Mouse (Mus musculus) cerebellum, postnatal 4 days (tissue): Measurements from ENCODE around the gene Ifnar2.
"Not testable (repeated sequence)": the region's sequence is repeated elsewhere in the genome, so short reads cannot be mapped to it uniquely, and the experiment has no call there.

Source experiments
- DNase-seq, 2 experiments: peaks; one replicate each; pipeline ENCODE4 v3.0.0; 2022; ENCODE audit warnings: low spot score in 2 of 2, mixed read lengths in 1 of 2

Gene Ifnar2

DNA sequence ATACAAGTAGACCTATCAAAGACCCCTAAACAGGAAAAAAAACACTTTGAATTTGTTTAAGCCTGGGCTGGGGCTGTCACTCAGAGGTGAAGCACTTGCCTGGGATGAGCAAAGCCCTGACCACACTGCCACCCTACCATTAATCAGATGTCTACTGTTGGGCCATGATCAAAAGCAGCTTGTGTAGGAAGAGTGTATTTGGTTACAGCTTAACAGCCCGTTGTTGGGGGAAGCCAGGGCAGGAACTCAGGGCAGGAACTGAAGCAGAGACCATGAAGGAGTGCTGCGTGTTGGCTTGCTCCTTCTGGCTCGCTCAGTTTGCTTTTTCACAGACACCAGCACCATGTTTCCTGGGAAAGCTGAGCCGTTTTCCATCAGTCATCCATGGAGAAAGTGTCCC is 54.0 kb downstream of the Ifnar2 start:
- DNase-seq = no peak

DNA sequence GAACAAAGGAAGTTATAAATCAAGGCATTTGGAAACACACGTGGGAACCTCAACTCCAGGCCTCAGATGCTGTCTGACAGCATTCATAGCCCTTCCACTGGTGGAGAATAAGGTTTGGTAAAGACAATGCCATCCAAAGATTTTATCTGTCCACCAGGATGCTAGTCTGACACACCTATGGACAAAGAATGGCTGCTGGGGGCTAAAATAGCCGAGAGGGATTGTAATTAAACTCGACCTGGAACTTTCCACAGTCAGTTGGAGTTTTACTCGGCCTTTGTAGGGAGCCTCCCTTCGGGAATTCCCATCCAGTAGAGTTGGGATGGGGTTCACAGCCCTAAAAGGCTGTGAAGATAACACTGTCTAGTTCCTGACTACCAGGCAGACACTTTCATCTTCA is 54.9 kb downstream of the Ifnar2 start:
- DNase-seq = no peak

DNA sequence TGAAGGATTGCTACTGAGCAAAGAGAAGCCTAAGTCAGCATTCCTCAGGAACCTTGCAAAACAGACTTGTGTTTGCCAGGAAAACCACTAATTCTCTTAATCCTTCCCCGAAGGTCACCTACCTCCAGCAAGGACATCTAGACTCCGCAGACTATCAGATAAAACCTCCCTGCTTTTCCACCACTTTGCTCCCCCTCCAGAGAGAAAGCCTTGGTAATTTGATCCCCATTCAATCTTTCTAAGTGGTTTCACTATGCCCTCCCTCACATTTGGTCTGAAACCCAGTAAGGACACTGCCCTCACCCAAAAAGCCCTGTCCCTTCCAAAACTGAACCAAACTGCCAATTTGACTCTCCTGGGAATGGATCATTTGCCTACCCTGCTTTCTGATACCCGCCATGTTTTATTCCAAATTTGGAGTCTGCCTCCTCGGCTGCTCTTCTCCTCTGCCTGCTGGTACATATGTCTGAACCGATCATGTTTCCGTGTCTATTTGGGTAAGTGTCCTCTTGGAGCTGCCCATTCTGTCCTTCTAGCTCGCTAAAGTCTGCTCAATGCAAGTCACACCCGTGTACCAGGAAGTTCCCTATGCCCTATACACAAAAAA is 55.8 kb downstream of the Ifnar2 start:
- no peak for DNase-seq

DNA sequence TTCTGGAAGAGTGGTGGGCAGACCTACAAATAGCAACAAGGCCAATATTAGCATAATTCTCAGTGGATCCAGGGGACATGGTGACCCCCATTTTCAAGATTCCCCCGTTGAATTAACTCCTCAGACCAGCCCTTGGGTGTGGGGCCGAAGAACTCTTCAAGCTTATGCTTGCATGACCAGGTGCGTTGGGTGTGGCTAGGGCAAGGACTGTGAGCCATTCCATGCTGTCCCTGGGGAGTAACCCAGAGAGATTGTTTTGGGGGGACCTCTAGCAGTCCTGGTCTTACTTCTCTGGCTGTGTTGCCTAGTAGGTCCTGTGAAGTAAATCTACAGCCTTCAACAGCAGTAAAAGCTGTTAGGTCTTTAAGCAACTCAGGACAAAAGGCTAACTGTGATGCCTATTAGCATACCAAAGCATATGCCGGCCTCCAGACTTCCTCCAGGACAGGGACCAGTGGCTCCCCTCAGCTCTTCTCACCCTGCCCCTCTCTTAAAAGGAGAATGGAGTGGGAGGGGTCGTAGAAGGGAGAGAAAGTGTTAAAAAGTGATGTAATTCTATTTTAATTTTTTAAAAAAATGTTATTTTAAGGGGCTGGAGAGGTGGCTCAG is 60.2 kb downstream of the Ifnar2 start:
- no peak for DNase-seq

DNA sequence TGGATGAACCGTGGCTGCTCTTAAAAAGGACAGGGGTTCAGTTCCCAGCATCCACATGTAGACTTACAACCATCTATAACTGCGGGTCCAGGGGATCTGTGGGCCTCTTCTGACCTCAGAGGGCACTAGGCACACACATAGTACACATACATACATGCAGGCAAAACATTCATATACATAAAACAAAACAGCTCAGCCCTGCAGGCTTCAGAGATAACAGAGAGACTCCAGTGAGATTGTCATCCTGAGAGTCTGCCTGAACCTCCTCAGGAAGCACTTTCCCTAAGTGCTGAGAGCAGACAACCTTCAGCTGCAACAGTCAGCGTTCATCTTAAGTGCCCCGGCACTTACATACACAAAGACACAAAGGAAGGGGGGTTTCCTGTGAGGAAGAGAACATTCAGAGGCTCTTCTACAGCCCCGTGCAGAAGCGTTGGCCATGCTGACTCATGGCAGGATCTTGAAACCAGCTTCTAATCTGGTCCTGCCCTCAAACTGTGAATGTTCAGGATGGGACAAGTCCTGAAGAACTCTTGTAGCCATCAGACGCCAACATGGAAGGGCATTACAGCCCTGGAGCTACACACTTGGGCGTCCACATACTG is 60.8 kb downstream of the Ifnar2 start:
- no peak for DNase-seq

DNA sequence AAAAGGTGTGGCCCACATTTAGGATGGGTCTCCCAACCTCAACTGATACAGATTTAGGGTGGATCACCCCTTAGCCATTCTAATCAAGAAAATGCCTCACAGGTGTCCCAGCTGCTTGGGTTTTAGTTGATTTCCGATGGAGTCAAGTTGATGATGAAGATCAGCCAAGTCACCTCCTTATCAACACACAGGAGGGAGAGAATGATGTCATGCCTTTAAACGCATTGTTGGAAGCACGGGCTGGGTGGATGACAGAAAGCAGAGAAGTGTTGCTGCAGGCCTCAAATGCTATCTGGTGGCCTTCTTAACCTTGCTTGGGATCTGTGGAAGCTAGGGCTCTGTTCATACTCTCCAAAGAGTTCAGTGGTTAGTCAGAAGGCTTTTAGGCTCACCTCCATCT is 61.5 kb downstream of the Ifnar2 start:
- DNase-seq = no peak

DNA sequence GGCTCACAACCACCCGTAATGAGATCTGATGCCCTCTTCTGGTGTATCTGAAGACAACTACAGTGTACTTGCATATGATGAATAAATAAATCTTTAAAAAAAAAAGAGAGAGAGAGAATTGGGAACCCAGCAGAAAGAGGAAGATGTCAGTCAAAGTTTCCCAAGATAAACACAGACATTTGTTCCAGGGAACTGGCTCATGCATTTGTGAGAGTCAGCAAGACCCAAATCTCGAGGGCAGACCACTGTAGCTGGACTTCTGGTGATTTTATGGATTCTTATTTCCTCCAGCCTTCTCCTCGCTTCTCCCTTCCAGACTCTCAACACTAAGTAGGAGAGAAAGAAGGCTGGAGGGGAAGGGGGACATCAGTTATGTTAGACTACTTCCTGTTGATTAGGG is 65.5 kb downstream of the Ifnar2 start:
- DNase-seq = no peak

DNA sequence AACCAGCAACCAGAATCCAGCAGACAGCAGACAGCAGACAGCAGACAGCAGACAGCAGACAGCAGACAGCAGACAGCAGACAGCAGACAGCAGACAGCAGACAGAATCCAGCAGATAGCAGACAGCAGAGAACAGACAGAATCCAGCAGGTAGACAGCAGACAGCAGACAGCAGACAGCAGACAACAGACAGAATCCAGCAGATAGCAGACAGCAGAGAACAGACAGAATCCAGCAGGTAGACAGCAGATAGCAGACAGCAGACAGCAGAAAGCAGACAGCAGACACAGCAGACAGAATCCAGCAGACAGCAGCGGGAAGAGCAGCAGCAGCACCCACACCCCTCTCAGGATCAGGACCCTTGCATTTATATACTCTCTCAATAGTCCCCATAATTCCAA is 66.0 kb downstream of the Ifnar2 start:
- not testable (repeated sequence) for DNase-seq

DNA sequence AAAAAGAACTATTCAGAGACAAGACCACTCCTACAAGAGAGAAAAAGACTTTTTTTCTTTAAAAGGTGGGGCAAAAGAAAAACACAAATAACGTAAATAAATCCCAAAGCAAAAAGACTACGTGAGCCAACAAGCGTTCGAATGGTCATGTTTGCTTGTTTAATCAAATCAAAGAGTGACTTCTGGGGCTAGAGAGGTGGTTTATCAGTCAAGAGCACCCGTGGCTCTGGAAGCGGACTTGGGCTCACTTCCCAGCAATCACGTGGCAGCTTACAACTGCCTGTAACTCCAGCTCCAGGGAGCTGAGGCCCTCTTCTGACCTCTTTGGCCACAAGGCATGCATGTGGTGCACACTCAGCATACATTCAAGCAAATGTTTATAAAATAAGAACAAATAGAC is 68.8 kb downstream of the Ifnar2 start:
- no peak for DNase-seq

DNA sequence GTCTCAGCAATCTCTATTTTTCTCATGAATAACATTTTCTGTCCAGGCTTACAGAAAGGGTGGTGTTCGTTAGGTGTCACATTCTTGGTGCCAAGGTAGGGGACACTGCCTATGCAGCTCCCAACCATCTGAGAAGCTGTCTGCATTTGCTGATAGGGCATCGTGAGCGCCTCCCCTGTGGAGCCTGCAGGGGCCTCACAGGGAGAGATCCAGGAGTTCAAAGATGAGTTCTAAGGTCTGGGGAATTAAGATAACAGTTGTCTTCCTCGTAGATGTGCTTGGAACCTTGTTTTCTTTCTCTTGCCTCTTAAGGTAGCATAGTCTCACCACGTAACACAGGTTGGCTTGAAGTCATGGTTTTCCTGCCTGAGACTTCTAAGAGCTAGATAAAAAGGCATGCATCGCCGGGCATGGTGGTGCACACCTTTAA is 69.2 kb downstream of the Ifnar2 start:
- DNase-seq = no peak

DNA sequence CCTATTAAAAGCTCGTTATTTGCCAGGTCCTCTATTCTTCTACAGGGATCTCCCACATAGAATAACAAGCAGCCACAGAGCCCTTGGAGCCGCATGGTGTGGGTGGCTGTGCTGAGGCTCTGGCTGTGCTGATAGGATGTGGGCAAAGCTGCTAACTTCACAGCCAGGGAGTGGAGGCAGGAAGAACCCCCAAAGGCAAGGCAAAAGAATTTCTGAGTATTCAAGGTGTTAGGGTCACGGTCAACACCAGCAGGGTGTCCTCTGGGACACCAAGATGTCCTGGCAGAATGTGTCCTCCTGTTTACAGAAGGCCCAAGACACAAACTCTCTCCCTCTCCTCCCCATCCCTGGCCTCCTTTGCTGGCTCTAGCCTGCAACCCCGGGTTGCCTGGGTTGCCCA is 69.9 kb downstream of the Ifnar2 start:
- DNase-seq = no peak

DNA sequence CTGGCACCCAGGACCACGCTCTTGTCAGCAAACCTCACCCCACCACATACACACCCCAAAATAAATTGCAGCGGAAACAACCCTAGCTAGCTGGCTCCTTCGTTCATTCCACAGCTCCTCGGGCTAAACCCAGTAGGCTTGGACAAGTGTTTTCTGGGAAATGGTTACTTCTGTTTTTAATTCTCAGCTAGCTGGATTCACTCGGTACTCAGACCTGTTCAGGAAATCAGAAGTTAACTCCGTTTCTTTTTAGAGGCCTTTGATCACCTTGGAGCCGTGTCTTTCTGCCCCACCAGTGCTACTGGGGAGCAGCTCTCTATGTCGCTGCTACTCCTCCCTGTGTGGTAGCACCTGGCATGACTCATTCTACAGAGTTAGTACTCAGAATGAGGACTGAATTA is 70.6 kb downstream of the Ifnar2 start:
- DNase-seq = no peak

DNA sequence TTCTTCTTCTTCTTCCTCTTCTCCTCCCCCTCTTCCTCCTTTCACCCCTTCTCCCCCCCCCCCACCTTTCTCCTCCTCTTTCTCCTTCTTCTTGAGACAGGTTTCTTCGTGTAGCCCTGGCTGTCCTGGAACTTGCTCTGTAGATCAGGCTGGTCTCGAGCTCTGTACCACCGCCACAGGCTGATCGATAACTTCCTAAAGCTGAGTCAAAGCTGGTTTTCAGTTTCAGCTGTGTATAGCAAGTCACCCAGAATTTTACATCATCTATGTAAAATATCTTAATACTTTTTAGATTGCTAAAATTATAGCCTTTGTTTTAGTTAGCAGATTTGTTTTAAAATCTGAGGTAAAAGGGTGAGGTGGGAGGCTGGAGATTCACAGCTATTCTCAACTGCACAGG is 72.3 kb downstream of the Ifnar2 start:
- no peak for DNase-seq

DNA sequence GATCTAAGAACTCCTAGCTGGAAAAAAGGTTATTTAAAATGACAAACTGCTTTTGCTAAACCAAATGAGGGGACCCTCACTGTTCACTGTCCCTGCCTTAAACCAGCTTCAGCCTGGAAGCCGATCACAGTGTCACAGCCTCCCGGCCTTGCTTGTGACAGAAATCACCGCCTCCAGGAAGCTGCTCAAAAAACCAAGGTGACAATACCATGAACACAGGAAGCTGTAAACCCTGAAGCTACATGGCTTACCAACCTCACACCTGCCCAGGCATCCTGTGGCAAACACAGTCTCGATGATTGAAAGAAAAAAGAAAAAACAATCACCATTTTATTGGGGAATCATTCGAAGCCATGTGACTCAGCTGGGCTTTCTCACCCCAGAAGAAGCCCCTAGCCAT is 73.0 kb downstream of the Ifnar2 start:
- no peak for DNase-seq

DNA sequence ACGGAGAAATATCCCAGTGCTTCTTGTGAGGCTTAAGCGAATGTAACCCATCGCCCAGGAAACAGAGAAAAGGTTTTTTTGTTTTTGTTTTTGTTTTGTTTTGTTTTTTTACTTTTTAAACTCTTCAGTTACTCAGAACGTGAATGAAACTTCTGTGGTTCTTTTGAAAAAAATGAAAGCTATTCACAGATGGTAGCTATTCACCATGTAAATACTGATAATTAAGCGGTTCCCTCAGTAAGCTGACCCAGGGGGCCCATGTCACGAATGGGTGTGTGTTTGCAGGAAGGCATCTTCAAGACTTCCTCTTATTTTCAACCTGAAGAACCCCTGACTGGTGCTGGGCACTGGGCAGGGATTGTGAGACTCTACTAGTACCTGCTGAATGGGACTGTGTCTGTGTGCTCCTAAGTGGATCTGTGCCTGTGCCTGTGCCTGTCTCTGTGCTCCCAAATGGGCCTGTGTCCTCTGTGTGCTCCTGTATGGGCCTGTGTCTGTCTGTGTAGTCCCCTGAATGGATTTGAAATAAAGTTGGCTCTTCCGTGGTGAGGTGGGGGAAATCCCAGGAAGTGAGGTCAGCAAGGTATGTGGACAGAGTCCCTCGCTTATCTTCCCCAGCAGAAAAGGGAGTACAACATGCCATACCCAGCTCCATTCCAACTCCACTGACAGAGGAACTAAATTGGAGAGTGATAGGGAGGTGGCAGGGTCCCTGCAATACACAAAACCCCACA is 74.4 kb downstream of the Ifnar2 start:
- DNase-seq = no peak

DNA sequence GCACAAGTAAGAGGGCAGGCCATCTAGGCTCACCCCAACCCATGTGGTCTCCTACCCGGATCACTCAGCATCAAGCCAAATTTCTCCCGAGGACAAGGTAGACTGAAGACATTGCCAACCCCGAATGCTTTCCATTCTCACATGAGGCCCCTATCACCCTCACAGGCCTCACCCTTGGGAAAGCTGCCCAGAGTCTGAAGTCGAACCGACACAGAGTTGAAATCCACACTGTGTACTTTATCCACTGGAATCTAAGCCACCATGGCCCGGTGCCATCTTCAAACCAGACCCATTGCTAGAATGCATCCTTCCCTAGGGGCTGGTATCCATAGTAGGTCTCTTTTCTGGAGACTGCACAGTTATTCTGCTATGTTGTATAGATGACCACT is 74.9 kb downstream of the Ifnar2 start:
- DNase-seq = no peak

DNA sequence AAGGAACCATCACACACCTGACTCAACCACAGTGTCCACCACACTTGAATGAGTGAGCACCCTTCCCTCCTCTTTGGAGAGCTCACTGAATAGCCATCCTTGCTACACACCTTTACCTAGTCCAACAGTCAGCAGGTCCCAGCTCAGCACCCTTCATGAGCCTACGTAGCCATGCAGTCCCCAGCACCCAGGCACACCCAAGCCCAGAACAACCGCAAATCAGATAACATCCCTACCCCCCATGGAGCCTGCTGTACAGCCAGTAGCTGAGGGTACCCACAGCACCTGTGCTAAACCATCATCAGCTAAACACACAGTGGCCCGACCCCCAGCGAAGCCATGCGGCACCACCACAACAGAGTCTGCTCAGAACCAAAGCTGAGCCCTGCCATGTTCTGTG is 75.5 kb downstream of the Ifnar2 start:
- no peak for DNase-seq

DNA sequence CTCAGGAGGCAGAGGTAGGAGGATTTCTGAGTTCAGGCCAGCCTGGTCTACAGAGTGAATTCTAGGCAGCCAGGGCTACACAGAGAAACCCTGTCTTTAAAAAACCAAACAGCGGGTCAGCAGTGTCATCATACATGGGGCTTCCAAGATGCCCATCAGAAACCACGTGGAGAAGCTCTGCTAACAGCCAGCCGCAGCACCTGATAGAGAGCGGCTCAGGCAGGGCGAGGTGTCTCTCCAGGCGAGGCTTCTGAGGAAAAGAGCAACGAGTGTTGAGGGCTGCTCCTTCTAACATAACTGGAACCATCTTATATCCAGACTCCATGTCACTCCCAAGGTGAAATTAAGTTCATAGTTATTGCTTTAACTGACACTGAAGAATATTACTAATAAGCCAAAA is 76.3 kb downstream of the Ifnar2 start:
- DNase-seq = no peak

DNA sequence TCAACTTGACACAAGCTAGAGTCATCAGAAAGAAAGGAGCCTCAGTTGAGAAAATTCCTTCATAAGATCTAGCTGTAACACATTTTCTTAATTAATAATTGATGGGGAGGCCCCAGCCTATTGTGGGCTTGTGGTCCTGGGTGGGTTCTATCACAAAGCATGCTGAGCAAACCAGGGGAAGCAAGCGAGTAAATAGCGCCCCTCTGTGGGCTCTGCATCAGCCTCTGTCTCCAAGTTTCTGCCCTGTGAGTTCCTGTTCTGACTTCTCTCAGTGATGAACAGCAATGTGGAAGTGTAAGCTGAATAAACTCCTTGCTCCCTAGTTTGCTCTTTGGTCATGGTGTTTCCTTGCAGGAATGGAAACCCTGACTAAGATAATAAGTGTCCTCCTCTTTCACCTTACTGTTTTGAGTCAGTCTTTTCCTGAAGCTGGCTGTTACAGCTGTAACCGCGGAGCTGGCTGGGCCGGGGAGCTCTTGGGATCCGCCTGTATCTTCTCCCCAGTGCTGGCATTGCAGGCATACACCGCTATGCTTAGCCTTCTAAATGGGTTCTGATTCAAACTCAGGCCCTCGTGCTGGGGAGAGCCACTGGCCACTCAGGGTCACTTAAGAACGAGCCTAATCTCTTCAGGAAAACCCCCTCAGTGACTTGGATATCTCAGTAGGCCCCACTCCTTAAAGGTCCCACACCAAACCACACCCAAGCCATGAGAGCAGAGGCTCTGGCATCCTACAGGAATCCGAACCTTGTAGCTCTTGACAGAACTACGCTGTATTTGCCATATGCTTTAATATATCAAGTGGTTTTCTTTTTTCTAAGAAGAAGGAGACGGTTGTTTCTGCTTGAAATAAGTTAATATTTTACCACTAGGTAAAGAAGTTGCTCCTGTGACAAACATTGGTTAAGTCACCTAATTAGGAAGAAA is 77.8 kb downstream of the Ifnar2 start:
- no peak for DNase-seq

DNA sequence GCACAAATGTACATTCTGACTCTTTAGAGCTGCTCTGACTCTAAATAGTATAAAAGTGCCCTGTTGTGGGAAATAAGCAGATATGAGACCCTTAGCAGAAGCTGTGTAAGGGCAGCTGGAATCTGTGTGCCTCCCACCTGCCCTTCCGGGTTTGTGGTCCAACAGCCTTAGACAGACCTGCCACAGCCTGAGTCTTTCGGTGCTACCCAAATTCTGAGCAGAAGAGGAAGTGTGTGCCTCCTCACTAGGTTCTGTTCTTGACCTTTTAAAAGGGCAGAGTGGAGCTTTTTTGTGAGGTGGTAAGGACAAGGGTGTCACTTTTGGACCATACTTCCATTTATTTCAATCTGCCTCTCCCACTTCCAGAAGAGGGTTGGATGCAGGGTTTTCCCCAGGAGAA is 79.4 kb downstream of the Ifnar2 start:
- DNase-seq = no peak

DNA sequence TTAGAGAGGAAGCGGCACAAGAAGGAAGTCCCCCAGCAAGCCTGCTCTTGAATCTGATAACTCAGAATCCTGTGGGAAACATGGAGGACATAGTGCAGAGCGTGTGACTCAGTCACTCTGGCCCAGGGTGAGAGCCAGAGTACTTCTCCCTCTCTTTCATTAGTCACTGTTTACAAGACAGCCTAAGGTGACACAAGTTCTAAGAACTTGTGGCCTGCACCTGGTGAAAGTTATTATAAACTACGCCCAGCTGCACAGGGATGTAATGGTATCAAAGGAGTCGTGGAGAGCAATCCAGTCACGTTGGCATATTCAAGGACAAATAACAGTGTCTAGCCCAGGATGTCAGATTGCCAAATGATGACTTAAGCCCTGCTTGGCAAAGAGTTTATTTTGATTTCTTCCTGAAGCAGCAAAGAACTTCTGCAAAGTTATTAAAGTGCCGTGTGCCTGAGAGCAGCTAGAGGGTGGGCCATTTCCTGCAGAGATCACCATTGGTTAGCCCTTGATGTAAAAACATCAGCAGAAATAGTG is 79.8 kb downstream of the Ifnar2 start:
- DNase-seq = no peak
